Mouse (Mus musculus) E14TG2a.4 (cell line): ENCODE measurements around the gene Tmem128.

Experiments
- CTCF ChIP-seq: conservative IDR thresholded peaks from 2 replicates; pipeline ENCODE4 v1.5.1; 2014; ENCODE audit warnings: low read length
- NANOG ChIP-seq: IDR thresholded peaks from 2 replicates; pipeline ENCODE4 v1.6.1; 2014; ENCODE audit warnings: borderline replicate concordance, low read length, mixed read lengths

- TF ChIP-seq CTCF (peak; percentile 51), NANOG (no peak)
These were observed 4.8 kb upstream of the Tmem128 start for GRCm38 (mm10) chr5:38255195-38255594.
